Comparison of ENCODE assay signal across 23 mouse cellular contexts in genomic region chrX:145461339-145461738, GRCm38 (mm10). TPM values are rescaled to one million over a fixed set of nuclear protein-coding genes. Genes with fewer than 3 reads are reported as not detected.
DNase-seq lines count a peak whose midpoint lies in the region; ATAC-seq and TF ChIP-seq lines count a peak whose summit lies in the region.
"Had no signal": no experiment of that assay in that cellular context is flagged by ENCODE, and none has a peak within 500 bp of the region (broad histone marks: within the 10 kb centered on the region; RNA-seq: fewer than 3 reads in every experiment).

No protein-coding gene starts in this region.

- H3K4me3 ChIP-seq in stomach, postnatal 0 days (ENCODE audit: low read depth, low read length) = no peak overlapping the region
- H3K4me3 ChIP-seq: embryonic facial prominence, embryonic 10.5 days; forebrain, embryonic 13.5 days; heart, embryonic 10.5 days; hindbrain, embryonic 13.5 days had no signal

- H3K9ac ChIP-seq in stomach, postnatal 0 days (ENCODE audit: low read length) = no peak overlapping the region
- H3K9ac ChIP-seq: forebrain, embryonic 13.5 days; forebrain, postnatal 0 days; hindbrain, embryonic 13.5 days had no signal

- no peak overlapping the region for H3K27ac ChIP-seq in stomach, postnatal 0 days (replicated peaks)
- H3K27ac ChIP-seq: embryonic facial prominence, embryonic 10.5 days; forebrain, embryonic 13.5 days; heart, embryonic 10.5 days; hindbrain, embryonic 13.5 days; hindbrain, postnatal 0 days had no signal

- WGBS in stomach, postnatal 0 days = 55% methylated on average over 3 of the region's 3 CpGs

- peak; percentile 15 to 45 for DNase-seq in adrenal gland, adult (ENCODE audit: inconsistent age in 2 of 2, low spot score in 1 of 2)
- DNase-seq in adrenal gland, postnatal 4 days (ENCODE audit: low spot score in 2 of 2) = no peak
- DNase-seq in frontal cortex, postnatal 36 days (ENCODE audit: low spot score in 2 of 2) = no peak
- DNase-seq in 416B (ENCODE audit: low read depth) = peak; percentile 1
- peak; percentile 84 for DNase-seq in brain, adult 2 months (ENCODE audit: low read depth, low spot score)
- no peak for DNase-seq in stomach, postnatal 0 days (ENCODE audit: low spot score)
- no peak for DNase-seq in gastrocnemius, postnatal 10 days
- DNase-seq: cerebellum, adult 2 months; cerebellum, postnatal 10 days; forebrain, postnatal 0 days; heart, adult 18-20 months; heart, postnatal 14 days; kidney, adult 2 months had no signal

- H3K4me1 ChIP-seq in stomach, postnatal 0 days (replicated peaks; ENCODE audit: control insufficient read depth, insufficient read depth) = no peaks in the 10 kb centered on the region
- H3K4me1 ChIP-seq: embryonic facial prominence, embryonic 10.5 days; forebrain, embryonic 13.5 days; heart, embryonic 10.5 days; hindbrain, embryonic 13.5 days had no signal

- H3K9me3 ChIP-seq in stomach, postnatal 0 days (ENCODE audit: control insufficient read depth, low read length) = no peaks in the 10 kb centered on the region
- H3K9me3 ChIP-seq: embryonic facial prominence, embryonic 10.5 days; forebrain, embryonic 13.5 days; G1E; heart, embryonic 10.5 days; hindbrain, embryonic 13.5 days had no signal

- ATAC-seq in frontal cortex, adult (ENCODE audit: low TSS enrichment) = peak; percentile 82
- ATAC-seq in stomach, postnatal 0 days (ENCODE audit: low FRiP score, low TSS enrichment) = no peak
- ATAC-seq: activated CD4-positive, CD25-positive, alpha-beta regulatory T cell, adult 4 months; CD4-positive, CD25-positive, alpha-beta regulatory T cell, adult 4 months; forebrain, embryonic 13.5 days; forebrain, postnatal 0 days; hindbrain, postnatal 0 days; Patski had no signal

- H3K36me3 ChIP-seq in stomach, postnatal 0 days (ENCODE audit: control insufficient read depth, insufficient read depth, low read length) = no peaks in the 10 kb centered on the region
- H3K36me3 ChIP-seq: G1E; hindbrain, embryonic 13.5 days had no signal

- H3K27me3 ChIP-seq in stomach, postnatal 0 days (ENCODE audit: control insufficient read depth, insufficient read depth, low read length) = no peaks in the 10 kb centered on the region
- H3K27me3 ChIP-seq: forebrain, embryonic 13.5 days; hindbrain, embryonic 13.5 days had no signal

- no peak for TF ChIP-seq CTCF in stomach, postnatal 0 days (IDR thresholded peaks at IDR 0.05; ENCODE audit: low read depth)

- no peak for TF ChIP-seq EP300 in stomach, postnatal 0 days (optimal IDR thresholded peaks at IDR 0.05)

- no peak overlapping the region for H3K4me2 ChIP-seq in stomach, postnatal 0 days (replicated peaks; ENCODE audit: low read depth)
- H3K4me2 ChIP-seq: forebrain, embryonic 13.5 days; hindbrain, embryonic 13.5 days had no signal

RNA-seq across cellular contexts. Expression of gene Amot, which starts 43.6 kb away (rescaled TPM):
- 10 to 100 TPM; 18.2 to 19.5 TPM for total RNA-seq in adrenal gland, postnatal 4 days (2021)
- polyA plus RNA-seq in stomach, postnatal 0 days (2015; fragmentation: Nextera tagmentation; extraction: Ambion mirVana) = 2.3 and 2.6 TPM in 2 replicates
- total RNA-seq in gastrocnemius, postnatal 10 days (2021) = 100 to 1,000 TPM; 191 to 215 TPM

Comparison
In these comparisons a context has a peak if more than half of its experiments do, and no peak if none do; other contexts are left out.
1. DNase-seq: peak in adrenal gland, adult (2 of 2), 416B (single experiment) and brain, adult 2 months (single experiment); none in adrenal gland, postnatal 4 days (0 of 2), frontal cortex, postnatal 36 days (0 of 2), stomach, postnatal 0 days (single experiment) and gastrocnemius, postnatal 10 days (single experiment).
2. RNA of gene Amot, which starts 43.6 kb away (total RNA-seq): 191 to 215 TPM in gastrocnemius, postnatal 10 days; 18.2 to 19.5 TPM in adrenal gland, postnatal 4 days; every median in the first group is over 4 times any median in the second.